Mouse (Mus musculus) forebrain, embryonic 11.5 days (tissue): Measurements from ENCODE around the gene Slc17a9. TPM values are rescaled to one million over a fixed set of nuclear protein-coding genes. Genes with fewer than 3 reads are reported as not detected.
A peak's percentile ranks its signal among the peaks of the same experiment; 100 is the strongest.

Source experiments
- ATAC-seq: fragments of 200-750 bp; cut with Nextera tagmentation; replicated peaks from 2 replicates; pipeline ENCODE4 v1.8.0; 2017; ENCODE audit warnings: moderate TSS enrichment; ENCODE audit not compliant: low FRiP score
- DNase-seq: peaks from one replicate; pipeline ENCODE4 v3.0.0-alpha.2; 2017; ENCODE audit warnings: low spot score
- H3K27ac ChIP-seq: fragments of 300-500 bp; sonication (generic); 2 replicates; pipeline ENCODE4 v1.5.1; 2014; ENCODE audit warnings: low read depth, low read length
- H3K27me3 ChIP-seq: fragments of 300-500 bp; sonication (generic); 2 replicates; pipeline ENCODE4 v1.6.1; 2014; ENCODE audit warnings: mild to moderate bottlenecking, low read length, mixed read lengths; ENCODE audit not compliant: control insufficient read depth, insufficient read depth
- H3K36me3 ChIP-seq: fragments of 300-500 bp; sonication (generic); 2 replicates; pipeline ENCODE4 v1.6.1; 2014; ENCODE audit warnings: mild to moderate bottlenecking, low read length, moderate library complexity, mixed read lengths; ENCODE audit not compliant: control insufficient read depth, insufficient read depth
- H3K4me1 ChIP-seq: fragments of 300-500 bp; sonication (generic); replicated peaks from 2 replicates; pipeline ENCODE4 v1.6.1; 2014; ENCODE audit warnings: low read length, mixed read lengths; ENCODE audit not compliant: control insufficient read depth, insufficient read depth
- H3K4me2 ChIP-seq: fragments of 300-500 bp; sonication (generic); 2 replicates; pipeline ENCODE4 v1.6.1; 2014; ENCODE audit warnings: low read depth, mild to moderate bottlenecking, low read length, moderate library complexity, mixed read lengths; ENCODE audit not compliant: severe bottlenecking
- H3K4me3 ChIP-seq: fragments of 300-500 bp; sonication (generic); 2 replicates; pipeline ENCODE4 v1.5.1; 2014; ENCODE audit warnings: low read depth, low read length
- H3K9ac ChIP-seq: fragments of 300-500 bp; sonication (generic); 2 replicates; pipeline ENCODE4 v1.6.1; 2014; ENCODE audit warnings: low read length
- H3K9me3 ChIP-seq: fragments of 300-500 bp; sonication (generic); 2 replicates; pipeline ENCODE4 v1.6.1; 2016; ENCODE audit warnings: low read length, mixed read lengths; ENCODE audit not compliant: control insufficient read depth
- whole genome bisulfite sequencing: fragments of 180-500 bp; shearing (Covaris S2); extraction: QIAGEN DNeasy Blood & Tissue Kit; methylation state at CpG from one replicate; pipeline ENCODE4 v1.1.7; 2014; 5-methylcytosine and 5-hydroxymethylcytosine counted together
- polyA plus RNA-seq: library from polyadenylated mRNA; unstranded; fragments of >200 nt; fragmentation: Nextera tagmentation; extraction: Ambion mirVana; gene quantifications from 2 replicates; pipeline ENCODE4 v1.2.1, GENCODE M21; 2014

Slc17a9 gene
- polyA plus RNA-seq, 1 experiment from 2014 or later: 0.11 TPM

GRCm38 (mm10) chr2:180754976-180755688, 30.1 kb downstream of the Slc17a9 start:
- 72% methylated on average over 5 of the region's 5 CpGs for WGBS

DNA sequence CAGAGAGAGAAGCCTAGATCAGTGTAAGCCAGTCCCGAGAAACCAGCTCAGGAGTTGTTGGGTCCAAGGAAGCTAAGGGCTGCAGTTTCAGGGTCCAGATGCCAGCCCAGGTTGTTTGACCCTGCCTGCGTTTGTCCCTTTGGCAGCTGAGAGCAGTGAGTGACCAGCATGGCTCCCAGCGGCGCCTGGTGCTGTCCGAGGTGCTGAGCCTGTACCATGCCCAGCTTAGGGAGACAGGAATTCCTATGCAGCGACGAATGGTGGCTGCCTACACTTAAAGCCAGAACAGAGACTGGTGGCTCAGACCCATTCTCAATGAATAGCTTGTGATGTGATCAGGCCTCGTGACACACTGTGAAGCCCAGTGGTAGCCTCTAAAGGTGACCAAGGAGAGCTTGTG, 30.8 kb downstream of the Slc17a9 start:
- Histone ChIP-seq H3K9me3 (no peaks in the 10 kb centered on the region), H3K27me3 (no peaks in the 10 kb centered on the region), H3K27ac (no peak overlapping the region), H3K4me3 (no peak overlapping the region), H3K9ac (no peak overlapping the region), H3K36me3 (no peaks in the 10 kb centered on the region), H3K4me1 (no peaks in the 10 kb centered on the region), H3K4me2 (no peak overlapping the region)
- peak; percentile 84 for DNase-seq
- WGBS: 4% methylated on average over 8 of the region's 8 CpGs
- ATAC-seq: no peak

More at GRCm38 (mm10) chr2:180754976-180755688, 30.1 kb downstream of the Slc17a9 start:
- H3K27me3 ChIP-seq: no peaks in the 10 kb centered on the region
- H3K27ac ChIP-seq: no peak overlapping the region
- no peak overlapping the region for H3K9ac ChIP-seq
- no peaks in the 10 kb centered on the region for H3K36me3 ChIP-seq
- ATAC-seq: no peak
- no peaks in the 10 kb centered on the region for H3K4me1 ChIP-seq
- no peak overlapping the region for H3K4me3 ChIP-seq
- H3K9me3 ChIP-seq: no peaks in the 10 kb centered on the region
- H3K4me2 ChIP-seq: no peak overlapping the region
- DNase-seq: no peak

- Histone ChIP-seq H3K36me3 (no peaks in the 10 kb centered on the region), H3K4me3 (no peak overlapping the region), H3K9me3 (no peaks in the 10 kb centered on the region), H3K4me1 (no peaks in the 10 kb centered on the region), H3K9ac (no peak overlapping the region), H3K27me3 (no peaks in the 10 kb centered on the region), H3K4me2 (no peak overlapping the region), H3K27ac (no peak overlapping the region)
- DNase-seq (no peak), ATAC-seq (no peak)
- 46% methylated on average over 2 of the region's 2 CpGs for WGBS
Measured at GRCm38 (mm10) chr2:180756786-180757185, 31.7 kb downstream of the Slc17a9 start.

DNA sequence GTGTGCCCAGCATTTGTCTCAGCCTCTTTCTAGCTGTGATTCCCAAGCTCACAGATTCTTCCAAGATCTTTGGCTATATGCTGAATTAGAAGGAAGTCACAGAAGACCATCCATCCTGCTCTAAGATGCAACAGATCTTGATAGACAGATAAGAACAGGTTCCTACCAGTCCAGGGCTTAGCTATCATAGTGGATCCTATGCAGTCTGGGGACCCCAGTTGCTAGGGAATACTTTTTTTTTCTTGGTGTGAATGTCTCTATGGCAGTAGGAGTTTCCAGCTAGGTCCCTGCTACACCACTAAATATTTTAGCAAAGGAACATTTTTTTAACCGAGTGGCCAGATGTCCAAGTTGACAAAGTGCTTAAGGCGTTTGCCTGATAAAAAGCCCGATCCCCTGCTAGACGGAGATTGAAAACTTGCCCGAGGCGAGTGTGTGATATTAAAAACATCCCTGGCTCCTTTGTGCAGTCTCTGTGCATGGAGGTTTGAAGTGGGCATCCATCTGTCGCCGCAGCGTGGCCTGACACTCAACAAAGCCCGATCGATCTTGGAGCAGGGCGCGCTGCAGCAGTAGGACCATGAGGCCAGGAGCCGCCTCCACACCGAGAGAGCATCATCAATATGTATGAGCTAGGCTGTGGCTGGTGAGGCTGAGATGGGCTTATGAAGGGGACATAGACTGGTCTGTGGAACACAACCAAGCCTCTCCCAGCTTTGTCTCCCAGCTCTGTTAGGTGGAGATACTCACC, 33.6 kb downstream of the Slc17a9 start:
- no peak overlapping the region for H3K27ac ChIP-seq
- no peaks in the 10 kb centered on the region for H3K4me1 ChIP-seq
- ATAC-seq (peak; percentile 51; the same call in 1 of the 2 replicates), DNase-seq (no peak)
- 55% methylated on average over 15 of the region's 15 CpGs for WGBS
- no peak overlapping the region for H3K4me3 ChIP-seq
- H3K36me3 ChIP-seq: no peaks in the 10 kb centered on the region
- H3K9me3 ChIP-seq: no peaks in the 10 kb centered on the region
- H3K9ac ChIP-seq: no peak overlapping the region
- H3K27me3 ChIP-seq: no peaks in the 10 kb centered on the region
- no peak overlapping the region for H3K4me2 ChIP-seq

DNA sequence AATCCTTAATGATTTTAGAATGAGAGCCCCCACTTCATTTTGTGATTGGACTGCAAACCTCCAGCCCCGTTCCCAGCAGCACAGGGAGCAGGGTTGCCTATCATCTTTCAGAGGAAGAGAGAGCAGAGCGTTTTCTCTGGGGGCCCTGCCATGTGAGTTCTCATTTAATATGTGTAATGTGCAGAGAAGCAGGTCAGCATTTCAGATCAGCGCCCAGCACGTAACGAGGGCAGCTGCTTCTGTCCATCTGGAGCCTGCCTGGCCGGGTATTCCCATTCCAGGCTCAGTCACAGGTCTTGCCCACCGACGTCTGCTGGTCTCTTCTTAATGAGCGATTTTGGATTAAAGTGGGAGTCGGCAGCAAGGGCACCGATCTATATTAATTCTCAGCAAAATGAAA, 39.9 kb downstream of the Slc17a9 start:
- H3K9ac ChIP-seq: no peak overlapping the region
- no peak overlapping the region for H3K4me2 ChIP-seq
- 74% methylated on average over 11 of the region's 11 CpGs for WGBS
- no peak for ATAC-seq
- H3K4me3 ChIP-seq: no peak overlapping the region
- DNase-seq: no peak
- no peaks in the 10 kb centered on the region for H3K4me1 ChIP-seq
- no peaks in the 10 kb centered on the region for H3K27me3 ChIP-seq
- H3K36me3 ChIP-seq: no peaks in the 10 kb centered on the region
- no peak overlapping the region for H3K27ac ChIP-seq
- H3K9me3 ChIP-seq: no peaks in the 10 kb centered on the region

- Histone ChIP-seq H3K4me2 (no peak overlapping the region), H3K27ac (no peak overlapping the region), H3K9me3 (no peaks in the 10 kb centered on the region), H3K9ac (no peak overlapping the region), H3K4me1 (no peaks in the 10 kb centered on the region), H3K36me3 (no peaks in the 10 kb centered on the region), H3K4me3 (no peak overlapping the region), H3K27me3 (no peaks in the 10 kb centered on the region)
- no peak for DNase-seq
- no peak for ATAC-seq
- 81% methylated on average over 7 of the region's 7 CpGs for WGBS
Measured at GRCm38 (mm10) chr2:180765713-180766112, 40.6 kb downstream of the Slc17a9 start.

GRCm38 (mm10) chr2:180775223-180775622, 50.2 kb downstream of the Slc17a9 start:
- no peak overlapping the region for H3K9ac ChIP-seq
- H3K4me1 ChIP-seq: peaks cover 3% of the 10 kb centered on the region; the same call in 1 of the 2 replicates
- no peak overlapping the region for H3K4me2 ChIP-seq
- no peak overlapping the region for H3K4me3 ChIP-seq
- H3K9me3 ChIP-seq: no peaks in the 10 kb centered on the region
- no peak overlapping the region for H3K27ac ChIP-seq
- ATAC-seq (no peak), DNase-seq (no peak)
- 3% methylated on average over 12 of the region's 12 CpGs for WGBS
- no peaks in the 10 kb centered on the region for H3K36me3 ChIP-seq
- H3K27me3 ChIP-seq: peaks cover 69% of the 10 kb centered on the region

- H3K27me3 ChIP-seq: peaks cover 69% of the 10 kb centered on the region
- 3% methylated on average over 15 of the region's 15 CpGs for WGBS
- no peaks in the 10 kb centered on the region for H3K9me3 ChIP-seq
- no peak overlapping the region for H3K27ac ChIP-seq
- no peak overlapping the region for H3K4me2 ChIP-seq
- no peaks in the 10 kb centered on the region for H3K36me3 ChIP-seq
- H3K4me3 ChIP-seq: no peak overlapping the region
- H3K4me1 ChIP-seq: peaks cover 3% of the 10 kb centered on the region; the same call in 1 of the 2 replicates
- ATAC-seq: no peak
- H3K9ac ChIP-seq: no peak overlapping the region
- DNase-seq: no peak
Measured at GRCm38 (mm10) chr2:180775641-180776040, 50.6 kb downstream of the Slc17a9 start.
